Mouse (Mus musculus): ENCODE data around the gene Hscb. TPM values are rescaled to one million over a fixed set of nuclear protein-coding genes. Genes with fewer than 3 reads are reported as not detected.
A peak's percentile ranks its signal among the peaks of the same experiment; 100 is the strongest.
"Not testable (repeated sequence)": the region's sequence is repeated elsewhere in the genome, so short reads cannot be mapped to it uniquely, and the experiment has no call there.

Gene Hscb
- total RNA-seq (2021): 10 to 100 TPM; 18.5 to 18.7 TPM
- polyA plus RNA-seq (2012; rRNA removed): 14.8 and 17.7 TPM in 2 replicates
- long read RNA-seq, transcript Hscb-201 (6 exons, 804 nt): major isoform, 6 of 7 reads
- long read RNA-seq, partial matches to known transcripts: 0 of 7 reads
- long read RNA-seq, other reads (novel, unspliced or antisense): 1 of 7 reads

DNA sequence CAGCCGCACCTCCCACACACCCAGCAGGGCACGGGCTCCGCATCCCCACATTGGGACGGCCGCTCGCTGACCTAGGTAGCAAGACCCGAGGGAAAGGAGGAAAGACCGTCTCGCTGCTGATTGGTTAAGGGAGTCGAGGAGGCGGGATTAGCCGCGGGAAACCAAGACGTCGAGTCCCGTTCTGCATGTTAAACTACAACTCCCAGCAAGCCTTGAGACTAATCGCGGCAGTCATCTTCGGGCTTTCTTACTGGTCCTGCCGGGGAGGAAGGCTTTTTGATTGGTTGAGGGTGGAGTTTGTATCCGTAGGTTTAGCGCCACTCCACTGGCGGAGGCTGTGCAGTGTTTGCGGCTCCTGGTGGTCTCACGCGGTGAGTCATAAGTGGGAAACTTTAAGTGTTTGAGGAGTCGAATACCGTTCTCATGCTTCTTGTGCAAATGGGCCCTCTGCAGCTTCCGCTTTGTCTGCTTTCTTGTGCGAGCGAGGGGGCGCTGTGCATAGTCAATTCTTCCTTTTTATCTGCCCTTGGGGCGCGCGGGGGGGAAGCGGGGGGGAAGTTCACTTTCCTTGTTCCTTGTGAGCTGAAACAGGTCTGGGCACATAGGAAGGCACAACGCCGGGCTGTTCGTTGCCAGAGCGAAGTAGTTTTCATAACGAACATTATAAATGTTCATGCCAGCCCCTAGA lies at the start of gene Hscb, which contains the start of gene Chek2:
TSS of gene Hscb (minus strand) at position 100 of the 688 bp plus-strand sequence.
TSS of gene Chek2 (plus strand) at position 302 of the 688 bp plus-strand sequence.
- peak; percentile 95 to 98 for DNase-seq
- Histone ChIP-seq H3K4me3 (peak within 1 kb of the TSS; percentile 64), H3K36me3 (ENCODE audit: control insufficient read depth, insufficient read depth, low read length) (no peaks in the 10 kb centered on the region), H3K79me2 (replicated peaks; ENCODE audit: control insufficient read depth, insufficient read depth, low read length) (no peaks in the 10 kb centered on the region), H3K9ac (ENCODE audit: low read depth, low read length) (peak within 1 kb of the TSS; percentile 69), H3K4me1 (ENCODE audit: control insufficient read depth, insufficient read depth, low read length) (peaks cover 1% of the 10 kb centered on the region), H3K27ac (peak within 1 kb of the TSS; percentile 88), H3K27me3 (ENCODE audit: control insufficient read depth, insufficient read depth, low read length) (no peaks in the 10 kb centered on the region)
- under 1% methylated on average over 41 of the region's 41 CpGs for WGBS
- intact Hi-C loops (cut with DNase I): loop anchor here (2.0 to 5.0 kb wide), 5 partner anchors 15 to 367 kb away; partner anchors contain the start of genes Ttc28 and Ulk1
- TF ChIP-seq CTCF (IDR thresholded peaks at IDR 0.05) (peak; percentile 62), POLR2A (IDR thresholded peaks at IDR 0.05; ENCODE audit: insufficient read depth, low read depth, low read length) (peak; percentile 91), EP300 (IDR thresholded peaks at IDR 0.05; ENCODE audit: insufficient read depth, low read depth, low read length) (0 out of 2 replicates have a peak, but pooled peaks have one; percentile 10)

DNA sequence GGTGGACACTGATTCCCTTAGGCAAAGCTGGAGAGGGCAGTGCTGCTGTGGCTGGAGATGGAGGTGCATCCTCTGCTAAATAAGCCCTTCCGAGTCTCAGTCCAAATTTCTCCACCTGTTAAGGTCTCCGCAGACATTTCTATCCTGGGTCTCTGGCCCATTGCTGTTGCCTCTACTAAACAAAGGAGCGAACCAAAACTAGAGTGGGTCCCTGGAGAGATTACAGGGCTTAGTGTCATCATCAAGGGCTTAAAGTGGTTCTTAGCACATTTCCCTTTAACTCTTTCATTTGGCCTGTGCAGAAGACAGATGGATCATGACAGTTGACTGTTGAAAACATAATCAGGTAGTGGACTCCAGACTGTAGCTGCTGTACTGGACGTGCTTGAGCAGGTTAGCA lies 49.0 kb upstream of the Hscb start:
- Histone ChIP-seq H3K27ac (no peak overlapping the region), H3K36me3 (ENCODE audit: control insufficient read depth, insufficient read depth, low read length) (no peaks in the 10 kb centered on the region), H3K27me3 (ENCODE audit: control insufficient read depth, insufficient read depth, low read length) (no peaks in the 10 kb centered on the region), H3K79me2 (replicated peaks; ENCODE audit: control insufficient read depth, insufficient read depth, low read length) (no peaks in the 10 kb centered on the region), H3K4me1 (ENCODE audit: control insufficient read depth, insufficient read depth, low read length) (no peaks in the 10 kb centered on the region), H3K9ac (ENCODE audit: low read depth, low read length) (no peak overlapping the region), H3K4me3 (no peak overlapping the region)
- WGBS: 81% methylated on average over 4 of the region's 4 CpGs
- TF ChIP-seq EP300 (IDR thresholded peaks at IDR 0.05; ENCODE audit: insufficient read depth, low read depth, low read length): no peak
- TF ChIP-seq CTCF (IDR thresholded peaks at IDR 0.05): no peak
- no peak for TF ChIP-seq POLR2A (IDR thresholded peaks at IDR 0.05; ENCODE audit: insufficient read depth, low read depth, low read length)
- DNase-seq: no peak
- intact Hi-C loops (cut with DNase I): no loop called here

DNA sequence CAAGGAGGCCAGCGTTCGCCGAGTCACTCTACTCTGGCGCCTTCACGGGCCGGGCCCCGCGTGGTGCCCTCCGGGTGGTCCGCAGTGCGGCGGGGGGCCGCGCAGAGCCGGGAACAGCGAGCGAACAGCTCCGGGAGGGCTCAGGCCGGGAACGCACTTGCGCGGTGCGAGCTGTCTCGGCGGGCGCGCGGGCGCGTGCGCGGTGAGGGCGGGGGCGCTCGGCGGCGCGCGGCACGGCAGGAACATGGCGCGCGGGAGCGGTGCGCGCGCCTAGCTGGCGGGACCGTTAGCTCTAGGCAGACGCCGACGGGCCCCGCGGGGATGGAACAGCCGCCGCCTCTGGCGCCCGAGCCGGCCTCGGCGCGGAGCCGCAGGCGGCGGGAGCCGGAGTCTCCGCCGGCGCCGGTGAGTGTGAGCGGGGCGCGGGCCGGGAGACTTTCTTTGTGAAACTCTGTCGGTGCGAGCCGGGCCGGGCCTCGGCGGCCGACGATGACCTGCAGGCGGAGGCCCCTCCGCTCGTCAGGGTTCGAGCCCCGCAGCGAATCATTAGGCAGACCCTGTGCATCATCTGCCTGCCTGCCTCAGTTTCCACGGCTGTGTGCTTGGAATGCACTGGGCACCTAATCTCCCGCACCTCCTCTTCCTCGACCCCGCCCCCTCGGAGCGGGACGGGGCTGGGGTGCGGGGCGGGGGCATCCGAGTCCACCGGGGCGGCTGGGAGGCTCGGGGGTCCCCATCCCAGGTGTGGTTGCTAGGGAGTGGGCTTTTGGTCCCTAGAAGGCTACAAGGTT lies 40.2 kb upstream of the Hscb start, which contains the start of gene Ttc28:
TSS of gene Ttc28 (plus strand) at position 220 of the 791 bp plus-strand sequence.
- whole genome bisulfite sequencing: 1% methylated on average over 100 of the region's 101 CpGs
- no peaks in the 10 kb centered on the region for H3K79me2 ChIP-seq (replicated peaks; ENCODE audit: control insufficient read depth, insufficient read depth, low read length)
- intact Hi-C loops (cut with DNase I): loop anchor here (2.0 to 5.0 kb wide), 2 partner anchors 39 to 43 kb away; no protein-coding TSS in a partner anchor
- peak; percentile 95 to 96 for DNase-seq
- peak within 1 kb of the TSS; percentile 90 for H3K4me3 ChIP-seq
- no peak for TF ChIP-seq EP300 (IDR thresholded peaks at IDR 0.05; ENCODE audit: insufficient read depth, low read depth, low read length)
- TF ChIP-seq CTCF (IDR thresholded peaks at IDR 0.05): no peak
- TF ChIP-seq POLR2A (IDR thresholded peaks at IDR 0.05; ENCODE audit: insufficient read depth, low read depth, low read length): peak; percentile 56
- H3K9ac ChIP-seq (ENCODE audit: low read depth, low read length): peak within 1 kb of the TSS; percentile 98
- peaks cover 1% of the 10 kb centered on the region; the same call in 1 of the 2 replicates for H3K4me1 ChIP-seq (ENCODE audit: control insufficient read depth, insufficient read depth, low read length)
- peak within 1 kb of the TSS; percentile 94 for H3K27ac ChIP-seq
- H3K27me3 ChIP-seq (ENCODE audit: control insufficient read depth, insufficient read depth, low read length): no peaks in the 10 kb centered on the region
- no peaks in the 10 kb centered on the region for H3K36me3 ChIP-seq (ENCODE audit: control insufficient read depth, insufficient read depth, low read length)

DNA sequence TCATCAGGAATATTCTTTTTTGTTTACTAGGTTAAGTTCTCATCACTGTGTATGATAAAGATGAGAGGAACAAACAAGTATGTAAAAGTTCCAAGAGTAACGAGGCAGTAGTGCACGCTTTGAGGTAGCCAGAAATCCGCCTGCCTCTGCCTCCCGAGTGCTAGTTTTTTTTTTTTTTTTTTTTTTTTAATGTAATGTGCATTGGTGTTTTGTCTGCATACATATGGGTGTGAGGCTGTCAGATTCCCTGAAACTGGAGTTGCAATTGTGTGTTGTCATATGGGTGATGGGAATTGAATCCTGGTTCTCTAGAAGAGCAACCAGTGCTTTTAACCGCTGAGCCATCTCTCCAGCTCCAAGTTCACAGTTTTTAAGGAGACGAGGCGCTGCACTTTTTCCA lies 39.5 kb upstream of the Hscb start:
- H3K9ac ChIP-seq (ENCODE audit: low read depth, low read length): peak overlapping the region; percentile 98
- H3K4me3 ChIP-seq: peak overlapping the region; percentile 90
- no peak for DNase-seq
- no peaks in the 10 kb centered on the region for H3K79me2 ChIP-seq (replicated peaks; ENCODE audit: control insufficient read depth, insufficient read depth, low read length)
- WGBS: 63% methylated on average over 7 of the region's 7 CpGs
- peak overlapping the region; percentile 94 for H3K27ac ChIP-seq
- H3K36me3 ChIP-seq (ENCODE audit: control insufficient read depth, insufficient read depth, low read length): no peaks in the 10 kb centered on the region
- intact Hi-C loops (cut with DNase I): loop anchor here (2.0 kb wide), 1 partner anchor 38 kb away; no protein-coding TSS in a partner anchor
- TF ChIP-seq POLR2A (IDR thresholded peaks at IDR 0.05; ENCODE audit: insufficient read depth, low read depth, low read length) (no peak), EP300 (IDR thresholded peaks at IDR 0.05; ENCODE audit: insufficient read depth, low read depth, low read length) (no peak)
- H3K4me1 ChIP-seq (ENCODE audit: control insufficient read depth, insufficient read depth, low read length): peaks cover 1% of the 10 kb centered on the region; the same call in 1 of the 2 replicates
- no peaks in the 10 kb centered on the region for H3K27me3 ChIP-seq (ENCODE audit: control insufficient read depth, insufficient read depth, low read length)

DNA sequence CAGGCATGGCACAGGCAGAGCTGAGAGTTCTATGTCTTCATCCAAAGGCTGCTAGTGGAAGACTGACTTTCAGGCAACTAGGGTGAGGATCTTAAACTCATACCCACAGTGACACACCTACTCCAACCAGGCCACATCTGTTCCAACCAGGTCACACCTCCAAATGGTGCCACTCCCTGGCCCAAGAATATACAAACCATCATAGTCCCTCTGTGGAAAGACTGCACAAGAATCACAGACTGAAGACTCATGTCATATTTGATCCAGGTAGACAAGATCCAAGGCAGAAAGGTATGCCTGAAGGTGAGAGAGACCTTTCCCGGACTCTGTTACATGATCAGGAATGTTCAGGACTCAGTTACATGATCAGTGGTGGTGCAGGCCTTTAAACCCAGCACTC lies 38.9 kb upstream of the Hscb start:
- intact Hi-C loops (cut with DNase I): loop anchor here (2.0 kb wide), 1 partner anchor 38 kb away; no protein-coding TSS in a partner anchor
- 100% methylated on average over 1 of the region's 1 CpGs for WGBS

More for the DNA sequence above, 38.9 kb upstream of the Hscb start:
- H3K27me3 ChIP-seq (ENCODE audit: control insufficient read depth, insufficient read depth, low read length); H3K36me3 ChIP-seq (ENCODE audit: control insufficient read depth, insufficient read depth, low read length); H3K79me2 ChIP-seq (replicated peaks; ENCODE audit: control insufficient read depth, insufficient read depth, low read length); H3K27ac ChIP-seq; H3K4me3 ChIP-seq; H3K9ac ChIP-seq (ENCODE audit: low read depth, low read length); H3K4me1 ChIP-seq (ENCODE audit: control insufficient read depth, insufficient read depth, low read length); DNase-seq: not testable (repeated sequence)

All from heart, adult 2 months (tissue).